Mouse (Mus musculus) right cerebral cortex, postnatal 4 days (tissue): ENCODE results near the gene Cryab.

Experiments used
- DNase-seq: peaks from one replicate; pipeline ENCODE4 v3.0.0-alpha.2; 2022

The Cryab gene

GRCm38 (mm10) chr9:50800985-50801384, 49.9 kb downstream of the Cryab start:
- no peak for DNase-seq

- no peak for DNase-seq
Observed at GRCm38 (mm10) chr9:50803055-50803671, 52.0 kb downstream of the Cryab start.
